Mouse (Mus musculus) neural tube, embryonic 10.5 days (tissue): ENCODE data around the gene Gm28490.
"Not testable (repeated sequence)": the region's sequence is repeated elsewhere in the genome, so short reads cannot be mapped to it uniquely, and the experiment has no call there.

Experiments
- DNase-seq: peaks from one replicate; pipeline ENCODE4 v3.0.0-alpha.2; 2017; ENCODE audit warnings: low spot score; ENCODE audit errors: extremely low spot score

Gm28490 gene

DNA sequence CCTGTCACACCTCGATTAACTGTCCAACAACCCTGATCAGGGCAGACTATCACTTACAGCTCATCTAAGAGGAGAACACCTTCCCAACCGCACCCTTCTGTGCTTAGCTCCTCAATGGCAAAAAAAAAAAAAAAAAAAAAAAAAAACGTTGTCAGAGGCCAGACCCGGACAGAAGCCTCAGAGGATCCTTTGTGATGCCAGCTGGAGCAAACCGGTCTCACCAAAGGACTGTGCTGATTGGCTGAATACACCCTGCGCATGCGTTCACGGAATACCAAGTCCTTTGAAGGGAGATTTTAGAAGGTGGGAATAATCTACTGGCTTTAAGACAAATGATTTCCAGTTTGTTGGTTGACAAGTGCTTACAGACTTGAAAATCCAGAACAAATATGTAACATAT lies at the start of gene Gm28490:
Gene Gm28490, minus strand, starts transcription at position 101 of the 400 bp plus-strand sequence.
- not testable (repeated sequence) for DNase-seq
